Mouse (Mus musculus): ENCODE measurements around the gene Gm11939. TPM values are rescaled to one million over a fixed set of nuclear protein-coding genes. Genes with fewer than 3 reads are reported as not detected.

The Gm11939 gene
- not detected in 2 replicates for polyA plus RNA-seq (2012; rRNA removed)

GRCm38 (mm10) chr11:99559366-99559765 lies at the start of gene Gm11939:
TSS of gene Gm11939 (minus strand) at chr11:99559466.

GRCm38 (mm10) chr11:99603208-99603607 lies 43.9 kb upstream of the Gm11939 start, which contains the start of gene Gm11938:
TSS of gene Gm11938 (minus strand) at chr11:99603308.

GRCm38 (mm10) chr11:99597742-99598141 lies 38.5 kb upstream of the Gm11939 start, which contains the start of gene Krtap9-3:
TSS of gene Krtap9-3 (minus strand) at chr11:99598105.

GRCm38 (mm10) chr11:99590981-99591380 lies 31.7 kb upstream of the Gm11939 start, which contains the start of gene Krtap1-3:
TSS of gene Krtap1-3 (minus strand) at chr11:99591339.

GRCm38 (mm10) chr11:99583245-99583704 lies 24.0 kb upstream of the Gm11939 start, which contains the start of gene Krtap1-4:
TSS of gene Krtap1-4 (minus strand) at chr11:99583654.

GRCm38 (mm10) chr11:99580636-99581035 lies 21.4 kb upstream of the Gm11939 start, which contains the start of gene Krtap1-5:
TSS of gene Krtap1-5 (minus strand) at chr11:99581016.

GRCm38 (mm10) chr11:99566530-99566929 lies 7.3 kb upstream of the Gm11939 start, which contains the start of gene Krtap3-1:
TSS of gene Krtap3-1 (minus strand) at chr11:99566630.

GRCm38 (mm10) chr11:99556753-99557152 lies 2.5 kb downstream of the Gm11939 start, which contains the start of gene Krtap3-2:
TSS of gene Krtap3-2 (minus strand) at chr11:99556853.

GRCm38 (mm10) chr11:99550765-99551164 lies 8.5 kb downstream of the Gm11939 start, which contains the start of gene Krtap3-3:
TSS of gene Krtap3-3 (minus strand) at chr11:99550865.

GRCm38 (mm10) chr11:99521288-99521860 lies 37.9 kb downstream of the Gm11939 start, which contains the start of gene Krt39:
TSS of gene Krt39 (minus strand) at chr11:99521338.

Other genes with a start within 250 kb of the Gm11939 start
- gene Krt25, start 236.5 kb downstream of the Gm11939 start, polyA plus RNA-seq (2012; rRNA removed), result 0.03 TPM in 1 of 2 replicates, not detected in the other
- not detected in 2 replicates for gene Krt26, start 221.5 kb downstream of the Gm11939 start, polyA plus RNA-seq (2012; rRNA removed)
- gene Krt27, start 208.4 kb downstream of the Gm11939 start, polyA plus RNA-seq (2012; rRNA removed), result not detected in 2 replicates
- gene Krt28, start 184.6 kb downstream of the Gm11939 start, polyA plus RNA-seq (2012; rRNA removed), result not detected in 2 replicates
- 1.5 and 1.7 TPM in 2 replicates for gene Krt10, start 170.1 kb downstream of the Gm11939 start, polyA plus RNA-seq (2012; rRNA removed)
- gene Krt12, start 137.2 kb downstream of the Gm11939 start, polyA plus RNA-seq (2012; rRNA removed), result 0.05 TPM in 1 of 2 replicates, not detected in the other
- 12.1 and 18.7 TPM in 2 replicates for gene Krt20, start 121.3 kb downstream of the Gm11939 start, polyA plus RNA-seq (2012; rRNA removed)
- 4.7 and 5.5 TPM in 2 replicates for gene Krt23, start 66.3 kb downstream of the Gm11939 start, polyA plus RNA-seq (2012; rRNA removed)
- gene Krt39, start 38.1 kb downstream of the Gm11939 start, polyA plus RNA-seq (2012; rRNA removed), result not detected in 2 replicates
- not detected in 2 replicates for gene Krt40, start 16.3 kb downstream of the Gm11939 start, polyA plus RNA-seq (2012; rRNA removed)
- gene Krtap3-3, start 8.6 kb downstream of the Gm11939 start, polyA plus RNA-seq (2012; rRNA removed), result not detected in 2 replicates
- gene Krtap3-2, start 2.6 kb downstream of the Gm11939 start, polyA plus RNA-seq (2012; rRNA removed), result not detected in 2 replicates
- not detected in 2 replicates for gene Krtap3-1, start 7.2 kb upstream of the Gm11939 start, polyA plus RNA-seq (2012; rRNA removed)
- gene Krtap1-5, start 21.6 kb upstream of the Gm11939 start, polyA plus RNA-seq (2012; rRNA removed), result not detected in 2 replicates
- gene Krtap1-4, start 24.2 kb upstream of the Gm11939 start, polyA plus RNA-seq (2012; rRNA removed), result not detected in 2 replicates
- not detected in 2 replicates for gene Krtap1-3, start 31.9 kb upstream of the Gm11939 start, polyA plus RNA-seq (2012; rRNA removed)
- not detected in 2 replicates for gene Krtap9-3, start 38.6 kb upstream of the Gm11939 start, polyA plus RNA-seq (2012; rRNA removed)
- gene Gm11938, start 43.8 kb upstream of the Gm11939 start, polyA plus RNA-seq (2012; rRNA removed), result not detected in 2 replicates
- gene Gm11937, start 50.7 kb upstream of the Gm11939 start, polyA plus RNA-seq (2012; rRNA removed), result not detected in 2 replicates
- not detected in 2 replicates for gene Krtap2-4, start 55.4 kb upstream of the Gm11939 start, polyA plus RNA-seq (2012; rRNA removed)
- gene Gm11562, start 61.0 kb upstream of the Gm11939 start, polyA plus RNA-seq (2012; rRNA removed), result not detected in 2 replicates
- not detected in 2 replicates for gene Krtap4-1, start 68.8 kb upstream of the Gm11939 start, polyA plus RNA-seq (2012; rRNA removed)
- not detected in 2 replicates for gene Krtap4-2, start 75.6 kb upstream of the Gm11939 start, polyA plus RNA-seq (2012; rRNA removed)
- gene Krtap4-7, start 84.6 kb upstream of the Gm11939 start, polyA plus RNA-seq (2012; rRNA removed), result not detected in 2 replicates
- not detected in 2 replicates for gene Gm11555, start 90.8 kb upstream of the Gm11939 start, polyA plus RNA-seq (2012; rRNA removed)
- gene Gm11563, start 99.5 kb upstream of the Gm11939 start, polyA plus RNA-seq (2012; rRNA removed), result not detected in 2 replicates
- gene Krtap4-6, start 106.5 kb upstream of the Gm11939 start, polyA plus RNA-seq (2012; rRNA removed), result not detected in 2 replicates
- not detected in 2 replicates for gene Gm14190, start 131.3 kb upstream of the Gm11939 start, polyA plus RNA-seq (2012; rRNA removed)
- not detected in 2 replicates for gene Gm14180, start 174.8 kb upstream of the Gm11939 start, polyA plus RNA-seq (2012; rRNA removed)
- gene Gm11595, start 213.4 kb upstream of the Gm11939 start, polyA plus RNA-seq (2012; rRNA removed), result not detected in 2 replicates
- gene Krtap4-8, start 221.2 kb upstream of the Gm11939 start, polyA plus RNA-seq (2012; rRNA removed), result not detected in 2 replicates
- not detected in 2 replicates for gene Krtap4-9, start 225.7 kb upstream of the Gm11939 start, polyA plus RNA-seq (2012; rRNA removed)
- gene Gm11596, start 234.0 kb upstream of the Gm11939 start, polyA plus RNA-seq (2012; rRNA removed), result not detected in 2 replicates
- not detected in 2 replicates for gene Gm11569, start 239.5 kb upstream of the Gm11939 start, polyA plus RNA-seq (2012; rRNA removed)
- not detected in 2 replicates for gene Gm11554, start 245.0 kb upstream of the Gm11939 start, polyA plus RNA-seq (2012; rRNA removed)